Mouse (Mus musculus) kidney, postnatal 0 days (tissue): ENCODE data around the gene Jade3. TPM values are rescaled to one million over a fixed set of nuclear protein-coding genes. Genes with fewer than 3 reads are reported as not detected.

Experiments used
- ATAC-seq: fragments of 200-750 bp; cut with Nextera tagmentation; replicated peaks from 2 replicates; pipeline ENCODE4 v1.8.0; 2017; ENCODE audit warnings: low read depth, moderate number of reproducible peaks, moderate TSS enrichment, moderate library complexity; ENCODE audit not compliant: low FRiP score
- DNase-seq: peaks from one replicate; pipeline ENCODE4 v3.0.0-alpha.2; 2016; ENCODE audit warnings: low spot score
- H3K27ac ChIP-seq: fragments of 300-500 bp; sonication (generic); 2 replicates; pipeline ENCODE4 v1.5.1; 2014; ENCODE audit warnings: mild to moderate bottlenecking
- H3K27me3 ChIP-seq: fragments of 300-500 bp; sonication (generic); 2 replicates; pipeline ENCODE4 v1.6.1; 2014; ENCODE audit warnings: low read length, mixed read lengths; ENCODE audit not compliant: insufficient read depth
- H3K36me3 ChIP-seq: fragments of 300-500 bp; sonication (generic); 2 replicates; pipeline ENCODE4 v1.6.1; 2014; ENCODE audit warnings: low read length, mixed read lengths; ENCODE audit not compliant: insufficient read depth
- H3K4me1 ChIP-seq: fragments of 300-500 bp; sonication (generic); replicated peaks from 2 replicates; pipeline ENCODE4 v1.6.1; 2014; ENCODE audit warnings: antibody characterized with exemption, low read length, mixed read lengths; ENCODE audit not compliant: insufficient read depth
- H3K4me2 ChIP-seq: fragments of 300-500 bp; sonication (generic); 2 replicates; pipeline ENCODE4 v1.6.1; 2014; ENCODE audit warnings: mild to moderate bottlenecking, low read length, moderate library complexity, mixed read lengths
- H3K4me3 ChIP-seq: fragments of 300-500 bp; sonication (generic); replicated peaks from 2 replicates; pipeline ENCODE4 v1.5.1; 2014; ENCODE audit warnings: low read depth, low read length
- H3K9ac ChIP-seq: fragments of 300-500 bp; sonication (generic); 2 replicates; pipeline ENCODE4 v1.6.1; 2014; ENCODE audit warnings: low read depth, low read length
- H3K9me3 ChIP-seq: fragments of 300-500 bp; sonication (generic); replicated peaks from 2 replicates; pipeline ENCODE4 v1.6.1; 2016; ENCODE audit warnings: low read length, inconsistent platforms, mixed read lengths
- CTCF ChIP-seq: IDR thresholded peaks from 2 replicates; pipeline ENCODE4 v1.5.1; 2016; ENCODE audit warnings: antibody characterized with exemption, low read depth, mild to moderate bottlenecking, moderate library complexity
- WGBS: fragments of 180-500 bp; shearing (Covaris S2); extraction: QIAGEN DNeasy Blood & Tissue Kit; methylation state at CpG from one replicate; pipeline ENCODE4 v1.1.7; 2014; 5-methylcytosine and 5-hydroxymethylcytosine counted together
- polyA plus RNA-seq: library from polyadenylated mRNA; unstranded; fragments of >200 nt; fragmentation: Nextera tagmentation; extraction: Ambion mirVana; gene quantifications from 2 replicates; pipeline ENCODE4 v1.2.1, GENCODE M21; 2015

Jade3 gene
- polyA plus RNA-seq, 1 experiment from 2014 or later = 6.9 TPM

- no peak for ATAC-seq
- Histone ChIP-seq H3K9ac (no peak overlapping the region), H3K27ac (no peak overlapping the region), H3K9me3 (no peaks in the 10 kb centered on the region), H3K4me1 (no peaks in the 10 kb centered on the region), H3K36me3 (no peaks in the 10 kb centered on the region), H3K4me3 (no peak overlapping the region), H3K4me2 (no peak overlapping the region), H3K27me3 (no peaks in the 10 kb centered on the region)
- WGBS = 79% methylated on average over 4 of the region's 4 CpGs
- no peak for DNase-seq
- TF ChIP-seq CTCF = peak; percentile 53
Observed at GRCm38 (mm10) chrX:20404068-20404467, 21.4 kb upstream of the Jade3 start.

- H3K27ac ChIP-seq = peak overlapping the region; percentile 50; the same call in 1 of the 2 replicates
- H3K4me3 ChIP-seq = no peak overlapping the region
- no peak overlapping the region for H3K9ac ChIP-seq
- H3K27me3 ChIP-seq = no peaks in the 10 kb centered on the region
- no peak for DNase-seq
- no peak for ATAC-seq
- no peak for TF ChIP-seq CTCF
- no peaks in the 10 kb centered on the region for H3K36me3 ChIP-seq
- WGBS = 93% methylated on average over 2 of the region's 2 CpGs
- no peaks in the 10 kb centered on the region for H3K9me3 ChIP-seq
- no peak overlapping the region for H3K4me2 ChIP-seq
- no peaks in the 10 kb centered on the region for H3K4me1 ChIP-seq
Observed at GRCm38 (mm10) chrX:20406909-20407308, 18.6 kb upstream of the Jade3 start.

GRCm38 (mm10) chrX:20407676-20408075 lies 17.8 kb upstream of the Jade3 start:
- no peak overlapping the region for H3K4me3 ChIP-seq

GRCm38 (mm10) chrX:20411382-20411781 lies 14.1 kb upstream of the Jade3 start:
- Histone ChIP-seq H3K36me3 (no peaks in the 10 kb centered on the region), H3K27ac (no peak overlapping the region), H3K4me3 (no peak overlapping the region), H3K4me2 (no peak overlapping the region), H3K9ac (no peak overlapping the region), H3K4me1 (no peaks in the 10 kb centered on the region), H3K27me3 (no peaks in the 10 kb centered on the region), H3K9me3 (no peaks in the 10 kb centered on the region)
- 85% methylated on average over 4 of the region's 4 CpGs for WGBS
- ATAC-seq (no peak), DNase-seq (no peak)
- no peak for TF ChIP-seq CTCF

More at GRCm38 (mm10) chrX:20407676-20408075, 17.8 kb upstream of the Jade3 start:
- Histone ChIP-seq H3K4me1 (no peaks in the 10 kb centered on the region), H3K36me3 (no peaks in the 10 kb centered on the region), H3K4me2 (no peak overlapping the region), H3K9me3 (no peaks in the 10 kb centered on the region), H3K27ac (peak overlapping the region; percentile 60), H3K27me3 (no peaks in the 10 kb centered on the region), H3K9ac (no peak overlapping the region)
- WGBS = 71% methylated on average over 2 of the region's 2 CpGs
- TF ChIP-seq CTCF = no peak
- ATAC-seq = peak; percentile 86
- DNase-seq = no peak

GRCm38 (mm10) chrX:20412221-20412620 lies 13.3 kb upstream of the Jade3 start:
- no peaks in the 10 kb centered on the region for H3K27me3 ChIP-seq
- DNase-seq (no peak), ATAC-seq (no peak)
- no peak overlapping the region for H3K4me2 ChIP-seq
- H3K4me1 ChIP-seq = no peaks in the 10 kb centered on the region
- no peak overlapping the region for H3K9ac ChIP-seq
- H3K27ac ChIP-seq = no peak overlapping the region
- 82% methylated on average over 3 of the region's 3 CpGs for WGBS
- no peak overlapping the region for H3K4me3 ChIP-seq
- H3K36me3 ChIP-seq = no peaks in the 10 kb centered on the region
- H3K9me3 ChIP-seq = no peaks in the 10 kb centered on the region
- no peak for TF ChIP-seq CTCF

GRCm38 (mm10) chrX:20414885-20415622 lies 10.4 kb upstream of the Jade3 start:
- Histone ChIP-seq H3K4me2 (no peak overlapping the region), H3K4me1 (no peaks in the 10 kb centered on the region), H3K9me3 (no peaks in the 10 kb centered on the region), H3K4me3 (no peak overlapping the region), H3K36me3 (no peaks in the 10 kb centered on the region), H3K9ac (no peak overlapping the region), H3K27me3 (no peaks in the 10 kb centered on the region), H3K27ac (peak overlapping the region; percentile 25; the same call in 1 of the 2 replicates)
- DNase-seq (peak; percentile 3), ATAC-seq (peak; percentile 75; the same call in 1 of the 2 replicates)
- TF ChIP-seq CTCF = no peak
- 51% methylated on average over 10 of the region's 10 CpGs for WGBS
